In genomic region chr11:35842560-35842959, GRCm38 (mm10) we compare ENCODE assay signal across 15 mouse cellular contexts. TPM values are rescaled to one million over a fixed set of nuclear protein-coding genes. Genes with fewer than 3 reads are reported as not detected.
DNase-seq lines count a peak whose midpoint lies in the region; TF ChIP-seq lines count a peak whose summit lies in the region.
"Not testable (repeated sequence)": the region's sequence is repeated elsewhere in the genome, so short reads cannot be mapped to it uniquely, and the experiment has no call there.
"Had no signal": no experiment of that assay in that cellular context is flagged by ENCODE, and none has a peak within 500 bp of the region (broad histone marks: within the 10 kb centered on the region; RNA-seq: fewer than 3 reads in every experiment).

No protein-coding gene starts in this region.

- not testable (repeated sequence) for TF ChIP-seq POLR2A in heart, adult 2 months (IDR thresholded peaks at IDR 0.05; ENCODE audit: insufficient read depth, low read depth, low read length)

- not testable (repeated sequence) for H3K79me2 ChIP-seq in heart, adult 2 months (replicated peaks; ENCODE audit: control insufficient read depth, insufficient read depth, low read length)

- H3K27ac ChIP-seq in heart, adult 2 months; layer of hippocampus, adult 2 months: not testable (repeated sequence)

- H3K4me1 ChIP-seq in E14TG2a.4 (replicated peaks; ENCODE audit: low read depth, low read length) = peaks cover 65% of the 10 kb centered on the region
- H3K4me1 ChIP-seq in heart, adult 2 months (ENCODE audit: control insufficient read depth, insufficient read depth, low read length) = not testable (repeated sequence)

- H3K36me3 ChIP-seq in E14TG2a.4 (ENCODE audit: insufficient read depth, low read length) = peaks cover 43% of the 10 kb centered on the region
- H3K36me3 ChIP-seq in heart, adult 2 months (ENCODE audit: control insufficient read depth, insufficient read depth, low read length) = not testable (repeated sequence)

- H3K27me3 ChIP-seq in E14TG2a.4 (ENCODE audit: insufficient read depth, low read length); heart, adult 2 months (ENCODE audit: control insufficient read depth, insufficient read depth, low read length): not testable (repeated sequence)

- WGBS in heart, adult 2 months = 81% methylated on average over 4 of the region's 4 CpGs

- peak; percentile 49 for DNase-seq in A20 (ENCODE audit: low read depth, low spot score)
- peak; percentile 61 for DNase-seq in R1 (ENCODE audit: low read depth, low spot score)
- not testable (repeated sequence) for DNase-seq in heart, adult 2 months; layer of hippocampus, adult 2 months (ENCODE audit: low spot score in 2 of 2)
- DNase-seq in retina, embryonic 14.5 days (ENCODE audit: low spot score) = peak; percentile 50

- not testable (repeated sequence) for H3K9me3 ChIP-seq in E14TG2a.4 (ENCODE audit: low read length)

- not testable (repeated sequence) for TF ChIP-seq EP300 in heart, adult 2 months (IDR thresholded peaks at IDR 0.05; ENCODE audit: insufficient read depth, low read depth, low read length)

- H3K9ac ChIP-seq in heart, adult 2 months (ENCODE audit: low read depth, low read length) = not testable (repeated sequence)

- not testable (repeated sequence) for H3K4me3 ChIP-seq in E14TG2a.4 (replicated peaks; ENCODE audit: low read length); heart, adult 2 months; layer of hippocampus, adult 2 months

- TF ChIP-seq CTCF in E14TG2a.4 (conservative IDR thresholded peaks at IDR 0.05; ENCODE audit: low read length) = 0 out of 2 replicates have a peak, but pooled peaks have one; percentile 8
- TF ChIP-seq CTCF in heart, adult 2 months (IDR thresholded peaks at IDR 0.05) = peak; percentile 27
- TF ChIP-seq CTCF in layer of hippocampus, adult 2 months (conservative IDR thresholded peaks at IDR 0.05) = peak; percentile 54

- intact Hi-C loops in heart, adult 2 months (cut with DNase I) = not testable (repeated sequence)

RNA-seq across cellular contexts. Expression of gene Rars, which starts 8.3 kb away (rescaled TPM):
- 10 to 100 TPM; 36.3 to 37.4 TPM for total RNA-seq in heart, adult 2 months (2021)
- polyA plus RNA-seq in heart, adult 2 months (2012; rRNA removed) = 11.7 and 21.8 TPM in 2 replicates
- 10 to 100 TPM; 45.6 to 53.6 TPM for total RNA-seq in layer of hippocampus, adult 2 months (2021)

RNA-seq across cellular contexts. Expression of gene Fbll1, which starts 43.9 kb away (rescaled TPM):
- total RNA-seq in heart, adult 2 months (2021) = not detected
- polyA plus RNA-seq in heart, adult 2 months (2012; rRNA removed) = 0.12 TPM in 1 of 2 replicates, not detected in the other
- 10 to 100 TPM; 42.9 to 48.9 TPM for total RNA-seq in layer of hippocampus, adult 2 months (2021)
- total RNA-seq: gastrocnemius, adult 18-20 months; gastrocnemius, postnatal 14 days; heart, adult 8-10 months; heart, postnatal 25 days had no signal
- polyA plus RNA-seq: activated CD4-positive, CD25-positive, alpha-beta regulatory T cell, adult 4 months; gonadal fat pad, adult 2 months; heart, embryonic 12.5 days; heart, embryonic 16.5 days; inflammation-experienced regulatory T-cells, adult 6 months had no signal

Comparison
In these comparisons a context has a peak if more than half of its experiments do, and no peak if none do; other contexts are left out.
1. RNA of gene Fbll1, which starts 43.9 kb away (total RNA-seq): 42.9 to 48.9 TPM in layer of hippocampus, adult 2 months; not detected in heart, adult 2 months; every median in the first group is over 10 times any median in the second.
2. Peak in every context shown above with its lines, with median percentiles within 50 percentile points of each other: CTCF ChIP-seq.